9 mouse cellular contexts compared by ENCODE assay signal in genomic region chr13:94868478-94868950, GRCm38 (mm10). TPM values are rescaled to one million over a fixed set of nuclear protein-coding genes. Genes with fewer than 3 reads are reported as not detected.
DNase-seq lines count a peak whose midpoint lies in the region; ATAC-seq lines count a peak whose summit lies in the region.
"Had no signal": no experiment of that assay in that cellular context is flagged by ENCODE, and none has a peak within 500 bp of the region (broad histone marks: within the 10 kb centered on the region; RNA-seq: fewer than 3 reads in every experiment).

No protein-coding gene starts in this region.

- peak overlapping the region; percentile 48 for H3K4me3 ChIP-seq in heart, embryonic 12.5 days
- peak overlapping the region; percentile 31 for H3K4me3 ChIP-seq in stomach, embryonic 15.5 days (replicated peaks)
- H3K4me3 ChIP-seq: myocyte had no signal

- peak overlapping the region; percentile 69; the same call in 1 of the 2 replicates for H3K9ac ChIP-seq in heart, embryonic 12.5 days
- H3K9ac ChIP-seq in stomach, embryonic 15.5 days, result no peak overlapping the region

- peak; percentile 74 for ATAC-seq in common myeloid progenitor, adult 5-6 weeks (replicated peaks; ENCODE audit: low read depth, poor library complexity, severe bottlenecking)
- ATAC-seq in heart, embryonic 12.5 days (ENCODE audit: insufficient number of reproducible peaks, low FRiP score), result peak; percentile 66; the same call in 1 of the 2 replicates
- peak; percentile 88 for ATAC-seq in megakaryocyte-erythroid progenitor cell, adult 5-6 weeks (replicated peaks; ENCODE audit: low FRiP score, low TSS enrichment, poor library complexity, severe bottlenecking)
- ATAC-seq in stomach, embryonic 15.5 days (ENCODE audit: insufficient read depth, low FRiP score, low read depth), result peak; percentile 53

- H3K4me1 ChIP-seq in heart, embryonic 12.5 days (replicated peaks), result peaks cover 9% of the 10 kb centered on the region
- H3K4me1 ChIP-seq in stomach, embryonic 15.5 days, result peaks cover 5% of the 10 kb centered on the region; the same call in 1 of the 2 replicates

- H3K36me3 ChIP-seq in heart, embryonic 12.5 days, result no peaks in the 10 kb centered on the region
- no peaks in the 10 kb centered on the region for H3K36me3 ChIP-seq in stomach, embryonic 15.5 days

- 1% methylated on average over 23 of the region's 35 CpGs for WGBS in heart, embryonic 12.5 days
- WGBS in stomach, embryonic 15.5 days, result 1% methylated on average over 32 of the region's 35 CpGs

- peaks cover 86% of the 10 kb centered on the region for H3K27me3 ChIP-seq in heart, embryonic 12.5 days (replicated peaks)
- peaks cover 87% of the 10 kb centered on the region for H3K27me3 ChIP-seq in stomach, embryonic 15.5 days (replicated peaks)

- H3K9me3 ChIP-seq in heart, embryonic 12.5 days (replicated peaks), result no peaks in the 10 kb centered on the region
- H3K9me3 ChIP-seq in stomach, embryonic 15.5 days, result no peaks in the 10 kb centered on the region

- peak overlapping the region; percentile 80 for H3K4me2 ChIP-seq in heart, embryonic 12.5 days
- peak overlapping the region; percentile 60 for H3K4me2 ChIP-seq in stomach, embryonic 15.5 days

- peak; percentile 47 for DNase-seq in urinary bladder, postnatal 14 days (ENCODE audit: low spot score)
- DNase-seq in urinary bladder, postnatal 10 days (ENCODE audit: low spot score), result no peak
- DNase-seq in kidney, postnatal 36 days, result peak; percentile 7 to 59
- no peak for DNase-seq in right cerebral cortex, postnatal 25 days

- H3K27ac ChIP-seq in heart, embryonic 12.5 days (ENCODE audit: poor library complexity, severe bottlenecking), result no peak overlapping the region
- no peak overlapping the region for H3K27ac ChIP-seq in stomach, embryonic 15.5 days

RNA-seq across cellular contexts. Expression of gene Otp, which starts 6.9 kb away (rescaled TPM):
- not detected in 2 replicates for total RNA-seq in common myeloid progenitor, adult 5-6 weeks (2017)
- polyA plus RNA-seq in heart, embryonic 12.5 days (2016; fragmentation: Nextera tagmentation; extraction: Ambion mirVana), result not detected in 2 replicates
- not detected in 2 replicates for total RNA-seq in megakaryocyte-erythroid progenitor cell, adult 5-6 weeks (2014; fragmentation: Nextera tagmentation)
- total RNA-seq in megakaryocyte-erythroid progenitor cell, adult 5-6 weeks (2017), result not detected in 2 replicates
- polyA plus RNA-seq in stomach, embryonic 15.5 days (2015; fragmentation: Nextera tagmentation; extraction: Ambion mirVana), result not detected in 2 replicates
- polyA plus RNA-seq: myocyte had no signal

Comparison
In these comparisons a context has a peak if more than half of its experiments do, and no peak if none do; other contexts are left out.
1. DNase-seq: peak in urinary bladder, postnatal 14 days (single experiment) and kidney, postnatal 36 days (2 of 2); none in urinary bladder, postnatal 10 days (single experiment) and right cerebral cortex, postnatal 25 days (single experiment).
2. Peak in every context shown above with its lines, with median percentiles within 50 percentile points of each other: ATAC-seq.